8 mouse cellular contexts compared by ENCODE assay signal in the genomic region with DNA sequence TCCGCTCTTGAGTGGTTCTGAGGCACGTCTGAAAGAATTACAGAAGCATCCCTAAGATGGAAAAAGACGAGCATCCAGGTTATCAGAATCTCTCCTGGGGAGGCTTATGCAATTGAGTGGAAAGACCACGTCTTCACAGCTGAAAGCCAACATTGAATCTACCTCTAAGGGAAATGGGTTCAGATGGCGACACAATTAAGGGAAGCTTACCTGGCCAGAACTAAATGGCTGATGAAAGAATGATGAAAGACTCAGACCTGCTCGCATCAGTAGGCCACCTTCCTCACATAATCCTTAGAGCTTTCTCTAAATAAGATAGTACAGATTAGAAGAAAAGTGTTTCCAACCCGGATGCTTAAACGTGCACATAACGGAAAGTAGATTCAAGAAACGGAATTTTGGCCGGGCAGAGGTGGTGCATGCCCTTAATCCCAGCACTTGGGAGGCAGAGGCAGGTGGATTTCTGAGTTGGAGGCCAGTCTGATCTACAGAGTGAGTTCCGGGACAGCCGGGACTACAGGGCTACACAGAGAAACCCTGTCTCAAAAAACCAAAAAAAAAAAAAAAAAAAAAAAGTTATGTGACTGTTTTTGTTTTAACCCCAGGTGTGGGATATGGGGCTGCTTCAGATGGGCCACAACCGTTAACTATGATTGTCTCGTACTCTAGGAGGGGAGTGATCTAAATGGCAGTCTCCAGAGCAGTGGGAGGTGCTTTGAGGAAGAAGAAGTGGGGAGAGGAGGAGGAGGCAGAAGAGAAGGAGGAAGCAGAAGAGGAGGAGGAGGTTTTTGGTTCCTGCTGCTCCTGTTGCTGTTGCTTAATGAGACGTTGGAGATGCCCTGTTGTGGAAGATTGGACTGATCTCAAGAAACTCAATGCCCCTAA. TPM values are rescaled to one million over a fixed set of nuclear protein-coding genes. Genes with fewer than 3 reads are reported as not detected.
A peak's percentile ranks its signal among the peaks of the same experiment; 100 is the strongest.
DNase-seq lines count a peak whose midpoint lies in the region; ATAC-seq and TF ChIP-seq lines count a peak whose summit lies in the region.

No protein-coding gene starts in this region.

- H3K9me3 ChIP-seq in limb, embryonic 11.5 days (ENCODE audit: control insufficient read depth, low read length), result no peaks in the 10 kb centered on the region
- no peaks in the 10 kb centered on the region for H3K9me3 ChIP-seq in neural tube, embryonic 12.5 days

- peak overlapping the region; percentile 75 for H3ac ChIP-seq in C2C12 (ENCODE audit: control insufficient read depth, insufficient read length, low read depth)

- no peaks in the 10 kb centered on the region for H3K36me3 ChIP-seq in C2C12 (ENCODE audit: control insufficient read depth, insufficient read depth)
- H3K36me3 ChIP-seq in limb, embryonic 11.5 days (ENCODE audit: control insufficient read depth, insufficient read depth, low read length), result no peaks in the 10 kb centered on the region; the same call in 1 of the 2 replicates
- H3K36me3 ChIP-seq in neural tube, embryonic 12.5 days, result no peaks in the 10 kb centered on the region; the same call in 1 of the 2 replicates

- H3K4me1 ChIP-seq in embryonic fibroblast, embryonic 13.5 days (ENCODE audit: control insufficient read depth, insufficient read depth, low read length), result peaks cover 3% of the 10 kb centered on the region; the same call in 1 of the 2 replicates
- peaks cover 8% of the 10 kb centered on the region for H3K4me1 ChIP-seq in limb, embryonic 11.5 days (ENCODE audit: control insufficient read depth, insufficient read depth, low read length)
- H3K4me1 ChIP-seq in neural tube, embryonic 12.5 days, result peaks cover 34% of the 10 kb centered on the region

- no peak for DNase-seq in frontal cortex, postnatal 14 days (ENCODE audit: low spot score in 2 of 2)
- no peak for DNase-seq in limb, embryonic 11.5 days (ENCODE audit: low spot score)
- DNase-seq in adrenal gland, adult 18-20 months (ENCODE audit: low spot score in 2 of 2), result no peak
- DNase-seq in frontal cortex, postnatal 25 days (ENCODE audit: low spot score in 2 of 2), result no peak

- peak; percentile 5 for ATAC-seq in frontal cortex, adult (ENCODE audit: low TSS enrichment)
- 0 out of 2 replicates have a peak, but pooled peaks have one; percentile 1 for ATAC-seq in limb, embryonic 11.5 days (ENCODE audit: insufficient number of reproducible peaks, low FRiP score, low TSS enrichment, low read depth)
- ATAC-seq in neural tube, embryonic 12.5 days (ENCODE audit: low FRiP score, low read depth), result no peak

- H3K79me3 ChIP-seq in C2C12 (ENCODE audit: low read depth), result peaks cover 37% of the 10 kb centered on the region

- H3K27me3 ChIP-seq in C2C12 (ENCODE audit: control insufficient read depth, insufficient read depth, insufficient read length), result no peaks in the 10 kb centered on the region
- H3K27me3 ChIP-seq in limb, embryonic 11.5 days (ENCODE audit: control insufficient read depth, insufficient read depth, low read length), result no peaks in the 10 kb centered on the region
- no peaks in the 10 kb centered on the region for H3K27me3 ChIP-seq in neural tube, embryonic 12.5 days (replicated peaks)

- peaks cover 44% of the 10 kb centered on the region for H3K79me2 ChIP-seq in C2C12 (ENCODE audit: control insufficient read depth, insufficient read depth)

- no peak for TF ChIP-seq CTCF in C2C12 (IDR thresholded peaks at IDR 0.05; ENCODE audit: control insufficient read depth, insufficient read depth, insufficient read length)
- TF ChIP-seq CTCF in embryonic fibroblast, embryonic 13.5 days (IDR thresholded peaks at IDR 0.05; ENCODE audit: borderline replicate concordance, insufficient read depth, low read length), result no peak

- H3K27ac ChIP-seq in embryonic fibroblast, embryonic 13.5 days (ENCODE audit: insufficient read depth, low read length), result peak overlapping the region; percentile 93
- peak overlapping the region; percentile 96 for H3K27ac ChIP-seq in limb, embryonic 11.5 days (replicated peaks; ENCODE audit: low read depth, low read length)
- peak overlapping the region; percentile 99 for H3K27ac ChIP-seq in neural tube, embryonic 12.5 days

- peak overlapping the region; percentile 65 for H3K4me2 ChIP-seq in limb, embryonic 11.5 days (ENCODE audit: low read depth, severe bottlenecking)
- peak overlapping the region; percentile 65 for H3K4me2 ChIP-seq in neural tube, embryonic 12.5 days (replicated peaks)

- peak overlapping the region; percentile 93 for H3K9ac ChIP-seq in limb, embryonic 11.5 days (ENCODE audit: low read length)
- peak overlapping the region; percentile 94 for H3K9ac ChIP-seq in neural tube, embryonic 12.5 days

- 27% methylated on average over 16 of the region's 16 CpGs for WGBS in limb, embryonic 11.5 days
- WGBS in neural tube, embryonic 12.5 days, result 21% methylated on average over 16 of the region's 16 CpGs

- H3K4me3 ChIP-seq in C2C12 (ENCODE audit: insufficient read depth, poor library complexity, severe bottlenecking), result peak overlapping the region; percentile 99
- H3K4me3 ChIP-seq in embryonic fibroblast, embryonic 13.5 days (ENCODE audit: insufficient read depth, low read length), result peak overlapping the region; percentile 95
- peak overlapping the region; percentile 97 for H3K4me3 ChIP-seq in limb, embryonic 11.5 days (ENCODE audit: low read depth, low read length)
- H3K4me3 ChIP-seq in neural tube, embryonic 12.5 days, result peak overlapping the region; percentile 92

- TF ChIP-seq POLR2A in embryonic fibroblast, embryonic 13.5 days (IDR thresholded peaks at IDR 0.05; ENCODE audit: low read depth, low read length), result peak; percentile 36; the same call in 1 of the 2 replicates

TF ChIP-seq in C2C12, 6 proteins besides CTCF, POLR2A, EP300 and RAD21:
- no peak for TF ChIP-seq MAX (IDR thresholded peaks at IDR 0.05)
- no peak for TF ChIP-seq MYOD1 (IDR thresholded peaks at IDR 0.05; ENCODE audit: control insufficient read depth, insufficient read length, low read depth)
- no peak for TF ChIP-seq CEBPB (IDR thresholded peaks at IDR 0.05; ENCODE audit: low read depth)
- no peak for TF ChIP-seq USF1 (IDR thresholded peaks at IDR 0.05; ENCODE audit: low read depth)
- no peak for TF ChIP-seq FOSL1 (IDR thresholded peaks at IDR 0.05; ENCODE audit: insufficient read depth, low read length, poor library complexity, severe bottlenecking)
- no peak for TF ChIP-seq MYOG (IDR thresholded peaks at IDR 0.05; ENCODE audit: control insufficient read depth, extremely low read depth, insufficient read length)

RNA-seq across cellular contexts. Expression of a gene that starts 0.8 kb away (rescaled TPM):
- polyA plus RNA-seq in C2C12 (2012; fragmentation: generic; extraction: Trizol), result 22.5 TPM
- polyA plus RNA-seq in embryonic fibroblast, embryonic 13.5 days (2011; ENCODE audit: insufficient read length, low read depth, missing spikeins), result 39.2 and 42.7 TPM in 2 replicates
- 40.5 and 41.5 TPM in 2 replicates for polyA plus RNA-seq in limb, embryonic 11.5 days (2014; fragmentation: Nextera tagmentation; extraction: Ambion mirVana)
- 59.8 and 61.4 TPM in 2 replicates for polyA plus RNA-seq in neural tube, embryonic 12.5 days (2016; fragmentation: Nextera tagmentation; extraction: Ambion mirVana)
- 100 to 1,000 TPM in 1 of 2 experiments, 10 to 100 TPM in 1; 84.7 to 161 TPM for total RNA-seq in adrenal gland, adult 18-20 months (2021)

RNA-seq across cellular contexts. Expression of a gene that starts 33.5 kb away (rescaled TPM):
- 5.3 TPM for polyA plus RNA-seq in C2C12 (2012; fragmentation: generic; extraction: Trizol)
- 1.3 and 2.3 TPM in 2 replicates for polyA plus RNA-seq in embryonic fibroblast, embryonic 13.5 days (2011; ENCODE audit: insufficient read length, low read depth, missing spikeins)
- polyA plus RNA-seq in limb, embryonic 11.5 days (2014; fragmentation: Nextera tagmentation; extraction: Ambion mirVana), result 0.54 and 1.1 TPM in 2 replicates
- polyA plus RNA-seq in neural tube, embryonic 12.5 days (2016; fragmentation: Nextera tagmentation; extraction: Ambion mirVana), result 2.1 and 3.0 TPM in 2 replicates
- total RNA-seq in adrenal gland, adult 18-20 months (2021), result 100 to 1,000 TPM in 1 of 2 experiments, 10 to 100 TPM in 1; 69.7 to 178 TPM
